Mouse (Mus musculus): ENCODE measurements around the gene Snx9. TPM values are rescaled to one million over a fixed set of nuclear protein-coding genes. Genes with fewer than 3 reads are reported as not detected.

Gene Snx9
- polyA plus RNA-seq, 2 experiments: 9.4 to 11.6 TPM

- ATAC-seq (ENCODE audit: insufficient read depth) (no peak), DNase-seq (ENCODE audit: low read depth in 3 of 3, low spot score in 3 of 3) (no peak)
- H3K4me3 ChIP-seq (ENCODE audit: insufficient read depth in 1 of 2, low read depth in 2 of 2, low read length in 2 of 2): peak overlapping the region; percentile 67 to 74
- H3K4me1 ChIP-seq (replicated peaks; ENCODE audit: control insufficient read depth in 2 of 2, insufficient read depth in 2 of 2, low read length in 1 of 2): peaks cover 15 to 26% of the 10 kb centered on the region in 2 experiments
- WGBS (ENCODE audit: insufficient replicate concordance): under 1% methylated on average over 7 of the region's 7 CpGs
- no peaks in the 10 kb centered on the region for H3K9me3 ChIP-seq (ENCODE audit: control insufficient read depth, low read length)
- TF ChIP-seq EP300 (IDR thresholded peaks at IDR 0.05; ENCODE audit: low read depth): no peak
- TF ChIP-seq CTCF (IDR thresholded peaks at IDR 0.05; ENCODE audit: low read depth): no peak
- peak overlapping the region; percentile 56 for H3K4me2 ChIP-seq (ENCODE audit: low read depth)
- peak overlapping the region; percentile 67 for H3K9ac ChIP-seq (replicated peaks)
- H3K36me3 ChIP-seq (replicated peaks; ENCODE audit: control insufficient read depth, insufficient read depth, low read depth): no peaks in the 10 kb centered on the region
- 0 out of 2 replicates have a peak overlapping the region, but pooled peaks have one; percentile 0 for H3K27ac ChIP-seq
- no peaks in the 10 kb centered on the region for H3K27me3 ChIP-seq (ENCODE audit: control insufficient read depth, insufficient read depth, low read length)
Measured at GRCm38 (mm10) chr17:5841943-5842273, 779 bp downstream of the Snx9 start.

- no peaks in the 10 kb centered on the region for H3K27me3 ChIP-seq (ENCODE audit: control insufficient read depth, insufficient read depth, low read length)
- no peak overlapping the region for H3K27ac ChIP-seq
- ATAC-seq (ENCODE audit: insufficient read depth): no peak
- no peak for DNase-seq (ENCODE audit: low read depth in 3 of 3, low spot score in 3 of 3)
- no peak overlapping the region for H3K4me3 ChIP-seq (ENCODE audit: insufficient read depth in 1 of 2, low read depth in 2 of 2, low read length in 2 of 2)
- WGBS (ENCODE audit: insufficient replicate concordance): 54% methylated on average over 9 of the region's 9 CpGs
- no peaks in the 10 kb centered on the region for H3K36me3 ChIP-seq (replicated peaks; ENCODE audit: control insufficient read depth, insufficient read depth, low read depth)
- H3K9me3 ChIP-seq (ENCODE audit: control insufficient read depth, low read length): no peaks in the 10 kb centered on the region
- TF ChIP-seq CTCF (IDR thresholded peaks at IDR 0.05; ENCODE audit: low read depth): no peak
- TF ChIP-seq EP300 (IDR thresholded peaks at IDR 0.05; ENCODE audit: low read depth): no peak
- no peak overlapping the region for H3K9ac ChIP-seq (replicated peaks)
- H3K4me1 ChIP-seq (replicated peaks; ENCODE audit: control insufficient read depth in 2 of 2, insufficient read depth in 2 of 2, low read length in 1 of 2): peaks cover 15 to 26% of the 10 kb centered on the region in 2 experiments
- peak overlapping the region; percentile 56 for H3K4me2 ChIP-seq (ENCODE audit: low read depth)
Measured at GRCm38 (mm10) chr17:5842988-5843640, 2.0 kb downstream of the Snx9 start.

- no peak overlapping the region for H3K9ac ChIP-seq (replicated peaks)
- ATAC-seq (ENCODE audit: insufficient read depth) (no peak), DNase-seq (ENCODE audit: low read depth in 3 of 3, low spot score in 3 of 3) (no peak)
- TF ChIP-seq EP300 (IDR thresholded peaks at IDR 0.05; ENCODE audit: low read depth) (no peak), CTCF (IDR thresholded peaks at IDR 0.05; ENCODE audit: low read depth) (no peak)
- WGBS (ENCODE audit: insufficient replicate concordance): 78% methylated on average over 7 of the region's 7 CpGs
- no peaks in the 10 kb centered on the region for H3K36me3 ChIP-seq (replicated peaks; ENCODE audit: control insufficient read depth, insufficient read depth, low read depth)
- no peak overlapping the region for H3K27ac ChIP-seq
- H3K9me3 ChIP-seq (ENCODE audit: control insufficient read depth, low read length): no peaks in the 10 kb centered on the region
- H3K27me3 ChIP-seq (ENCODE audit: control insufficient read depth, insufficient read depth, low read length): no peaks in the 10 kb centered on the region
- no peak overlapping the region for H3K4me2 ChIP-seq (ENCODE audit: low read depth)
- no peak overlapping the region for H3K4me3 ChIP-seq (ENCODE audit: insufficient read depth in 1 of 2, low read depth in 2 of 2, low read length in 2 of 2)
- H3K4me1 ChIP-seq (replicated peaks; ENCODE audit: control insufficient read depth in 2 of 2, insufficient read depth in 2 of 2, low read length in 1 of 2): peaks cover 15 to 26% of the 10 kb centered on the region in 2 experiments
Measured at GRCm38 (mm10) chr17:5843641-5843990, 2.5 kb downstream of the Snx9 start.

GRCm38 (mm10) chr17:5845376-5845775, 4.2 kb downstream of the Snx9 start:
- ATAC-seq (ENCODE audit: insufficient read depth): no peak
- H3K9me3 ChIP-seq (ENCODE audit: control insufficient read depth, low read length): no peaks in the 10 kb centered on the region

GRCm38 (mm10) chr17:5846101-5846500, 5.0 kb downstream of the Snx9 start:
- DNase-seq (ENCODE audit: low read depth in 3 of 3, low spot score in 3 of 3) (no peak), ATAC-seq (ENCODE audit: insufficient read depth) (no peak)
- TF ChIP-seq CTCF (IDR thresholded peaks at IDR 0.05; ENCODE audit: low read depth): no peak
- no peak for TF ChIP-seq EP300 (IDR thresholded peaks at IDR 0.05; ENCODE audit: low read depth)
- WGBS (ENCODE audit: insufficient replicate concordance): 63% methylated on average over 8 of the region's 8 CpGs
- Histone ChIP-seq H3K4me3 (ENCODE audit: insufficient read depth in 1 of 2, low read depth in 2 of 2, low read length in 2 of 2) (no peak overlapping the region), H3K9me3 (ENCODE audit: control insufficient read depth, low read length) (no peaks in the 10 kb centered on the region), H3K27me3 (ENCODE audit: control insufficient read depth, insufficient read depth, low read length) (no peaks in the 10 kb centered on the region), H3K9ac (replicated peaks) (no peak overlapping the region), H3K36me3 (replicated peaks; ENCODE audit: control insufficient read depth, insufficient read depth, low read depth) (no peaks in the 10 kb centered on the region), H3K27ac (no peak overlapping the region), H3K4me2 (ENCODE audit: low read depth) (no peak overlapping the region), H3K4me1 (replicated peaks; ENCODE audit: control insufficient read depth in 2 of 2, insufficient read depth in 2 of 2, low read length in 1 of 2) (peaks cover 4 to 24% of the 10 kb centered on the region in 2 experiments)

More at GRCm38 (mm10) chr17:5845376-5845775, 4.2 kb downstream of the Snx9 start:
- no peak overlapping the region for H3K9ac ChIP-seq (replicated peaks)
- no peaks in the 10 kb centered on the region for H3K36me3 ChIP-seq (replicated peaks; ENCODE audit: control insufficient read depth, insufficient read depth, low read depth)
- H3K27ac ChIP-seq: no peak overlapping the region
- no peak overlapping the region for H3K4me2 ChIP-seq (ENCODE audit: low read depth)
- no peak for TF ChIP-seq EP300 (IDR thresholded peaks at IDR 0.05; ENCODE audit: low read depth)
- TF ChIP-seq CTCF (IDR thresholded peaks at IDR 0.05; ENCODE audit: low read depth): no peak
- peaks cover 4 to 24% of the 10 kb centered on the region in 2 experiments for H3K4me1 ChIP-seq (replicated peaks; ENCODE audit: control insufficient read depth in 2 of 2, insufficient read depth in 2 of 2, low read length in 1 of 2)
- DNase-seq (ENCODE audit: low read depth in 3 of 3, low spot score in 3 of 3): no peak
- H3K4me3 ChIP-seq (ENCODE audit: insufficient read depth in 1 of 2, low read depth in 2 of 2, low read length in 2 of 2): no peak overlapping the region
- 74% methylated on average over 4 of the region's 4 CpGs for WGBS (ENCODE audit: insufficient replicate concordance)
- H3K27me3 ChIP-seq (ENCODE audit: control insufficient read depth, insufficient read depth, low read length): no peaks in the 10 kb centered on the region

Data from liver, embryonic 14.5 days (tissue).